Mouse (Mus musculus): ENCODE data around the gene Lrch1.

GRCm38 (mm10) chr14:74944128-74944755 is 3.4 kb downstream of the Lrch1 start:
- no peak for TF ChIP-seq EP300 (IDR thresholded peaks at IDR 0.05; ENCODE audit: low read depth)
- no peak for TF ChIP-seq CTCF (IDR thresholded peaks at IDR 0.05; ENCODE audit: low read depth)

Data from liver, embryonic 14.5 days (tissue).